Mouse (Mus musculus) splenic B cell, adult 2 months (primary cell): ENCODE measurements around the gene Hmgb3.
"Not testable (repeated sequence)": the region's sequence is repeated elsewhere in the genome, so short reads cannot be mapped to it uniquely, and the experiment has no call there.

Experiments
- DNase-seq: peaks from one replicate; pipeline ENCODE4 v3.0.0-alpha.2; 2011; ENCODE audit warnings: low read depth, low spot score
- H3K27me3 ChIP-seq: 2 replicates; pipeline ENCODE4 v1.6.1; 2012; ENCODE audit warnings: mild to moderate bottlenecking, low read length, moderate library complexity, mixed read lengths; ENCODE audit not compliant: control insufficient read depth, poor library complexity, insufficient read depth, severe bottlenecking
- H3K36me3 ChIP-seq: 2 replicates; pipeline ENCODE4 v1.6.1; 2012; ENCODE audit warnings: mild to moderate bottlenecking, low read length, moderate library complexity, mixed read lengths; ENCODE audit not compliant: control insufficient read depth, poor library complexity, insufficient read depth, severe bottlenecking

Gene Hmgb3

GRCm38 (mm10) chrX:71555415-71556114, at the start of gene Hmgb3:
Hmgb3 (plus strand) TSS chrX:71555918.
- Histone ChIP-seq H3K36me3 (no peaks in the 10 kb centered on the region), H3K27me3 (no peaks in the 10 kb centered on the region)
- peak; percentile 84 for DNase-seq

- H3K27me3 ChIP-seq, DNase-seq, H3K36me3 ChIP-seq: not testable (repeated sequence)
These were observed 49.1 kb upstream of the Hmgb3 start for GRCm38 (mm10) chrX:71506591-71506990.

DNA sequence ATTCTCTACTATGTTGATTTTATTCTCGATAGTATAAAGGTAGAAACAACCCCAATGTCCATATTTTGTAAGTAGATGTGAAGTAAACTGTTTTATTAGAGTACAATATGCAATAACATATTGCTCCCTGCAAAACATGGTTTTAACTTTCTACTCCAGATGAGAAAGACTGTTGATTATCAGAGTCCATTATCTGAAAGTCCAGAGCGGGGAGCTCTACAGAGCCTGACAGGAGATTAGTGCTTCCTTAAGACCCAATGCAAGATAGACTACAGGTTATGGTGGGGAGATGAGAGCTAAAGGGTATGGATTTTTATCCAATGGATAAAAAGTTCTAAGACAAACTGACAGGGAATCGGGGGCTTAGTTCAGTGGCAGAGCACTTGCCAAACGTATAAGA, 36.5 kb upstream of the Hmgb3 start:
- DNase-seq, result no peak
- H3K27me3 ChIP-seq, result no peaks in the 10 kb centered on the region
- no peaks in the 10 kb centered on the region for H3K36me3 ChIP-seq

DNA sequence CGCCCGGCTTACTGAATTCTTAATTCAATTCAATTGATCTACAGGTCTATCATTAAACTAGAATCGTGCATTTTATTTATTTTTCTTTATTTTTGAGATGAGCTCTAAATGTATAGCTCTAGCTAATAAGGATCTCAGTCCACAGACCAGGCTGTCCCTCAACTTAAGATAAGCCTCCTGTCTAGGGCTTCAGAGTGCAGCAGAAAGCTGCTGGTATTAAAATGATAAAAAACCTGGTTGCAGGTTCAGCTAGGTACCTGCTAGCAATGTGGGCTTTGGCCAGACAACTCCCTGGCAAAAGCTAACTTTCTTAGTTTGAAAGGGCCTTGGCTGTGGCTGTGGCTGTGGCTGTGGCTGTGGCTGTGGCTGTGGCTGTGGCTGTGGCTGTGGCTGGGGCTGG, 32.8 kb upstream of the Hmgb3 start:
- DNase-seq, result no peak
- no peaks in the 10 kb centered on the region for H3K27me3 ChIP-seq
- H3K36me3 ChIP-seq, result no peaks in the 10 kb centered on the region

DNA sequence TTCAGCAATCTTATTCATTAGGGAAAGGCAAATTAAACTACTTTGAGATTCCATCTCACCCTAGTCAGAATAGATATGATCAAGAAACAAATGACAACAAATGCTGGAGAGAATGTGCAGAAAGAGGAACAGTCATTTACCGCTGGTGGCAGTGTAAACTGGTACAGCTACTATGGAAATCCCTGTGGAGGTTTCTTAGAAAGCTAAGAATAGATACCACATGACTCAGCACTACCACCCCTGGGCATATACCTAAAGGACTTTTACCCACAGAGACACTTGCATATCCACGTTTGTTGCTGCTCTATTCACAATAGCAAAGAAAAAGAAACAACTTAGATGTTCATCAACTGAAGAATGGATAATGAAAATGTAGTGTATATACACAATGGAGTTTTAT, 31.4 kb upstream of the Hmgb3 start:
- H3K36me3 ChIP-seq, result no peaks in the 10 kb centered on the region
- no peak for DNase-seq
- H3K27me3 ChIP-seq, result no peaks in the 10 kb centered on the region

DNA sequence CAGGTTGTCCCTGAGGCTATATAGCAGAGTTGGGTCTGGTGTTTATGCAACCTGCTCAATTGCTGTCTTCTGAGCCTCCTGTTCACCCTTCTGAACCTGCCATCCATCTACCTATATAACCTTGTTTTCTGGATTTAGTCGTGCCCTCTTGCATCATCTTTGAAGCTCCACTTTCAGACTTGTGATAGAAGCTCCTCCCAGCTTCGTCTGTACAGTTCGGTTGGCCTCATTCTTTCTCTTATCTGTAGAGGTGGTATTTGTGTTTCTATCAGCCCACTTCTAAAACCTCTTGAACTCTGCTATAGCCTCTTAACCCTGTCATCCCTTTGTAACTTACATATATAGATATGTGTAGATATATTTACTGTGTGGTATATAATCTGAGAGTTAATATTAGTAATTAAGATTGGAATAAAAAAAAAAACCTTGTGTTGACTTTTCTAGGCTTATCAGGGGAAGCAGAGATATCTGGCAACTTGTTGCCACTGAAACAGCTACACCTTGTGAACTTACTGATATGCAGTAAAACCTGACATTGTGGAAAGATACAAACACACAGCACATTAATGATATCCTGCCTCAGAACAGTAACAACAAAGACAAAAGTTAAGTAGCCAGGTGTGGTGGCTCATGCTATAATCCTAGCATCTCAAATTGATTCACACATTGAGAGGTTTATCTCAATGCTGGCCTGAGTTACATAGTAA, 30.0 kb upstream of the Hmgb3 start:
- no peak for DNase-seq
- no peaks in the 10 kb centered on the region for H3K27me3 ChIP-seq
- no peaks in the 10 kb centered on the region for H3K36me3 ChIP-seq

- DNase-seq, result no peak
- Histone ChIP-seq H3K27me3 (no peaks in the 10 kb centered on the region), H3K36me3 (no peaks in the 10 kb centered on the region)
These were observed 28.3 kb upstream of the Hmgb3 start for GRCm38 (mm10) chrX:71527461-71527860.

DNA sequence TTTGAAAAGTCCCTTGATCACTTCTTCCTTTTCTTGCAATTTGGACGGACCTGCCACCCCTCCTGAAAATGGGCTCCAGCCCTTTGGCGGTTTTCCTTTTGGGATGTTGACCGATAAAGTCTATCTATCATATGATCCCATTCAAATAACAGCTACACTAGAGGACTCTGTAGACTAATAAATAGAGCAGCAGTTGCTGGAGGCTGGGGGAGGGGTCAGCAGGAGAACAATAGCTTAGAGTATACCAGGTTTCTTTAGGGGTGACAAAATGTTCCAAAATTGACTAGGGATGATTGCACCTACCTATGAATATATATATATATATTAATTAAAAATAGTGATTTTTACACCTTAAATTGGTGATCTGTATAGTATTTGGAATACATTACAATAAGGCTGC, 27.6 kb upstream of the Hmgb3 start:
- no peaks in the 10 kb centered on the region for H3K36me3 ChIP-seq
- no peak for DNase-seq

DNA sequence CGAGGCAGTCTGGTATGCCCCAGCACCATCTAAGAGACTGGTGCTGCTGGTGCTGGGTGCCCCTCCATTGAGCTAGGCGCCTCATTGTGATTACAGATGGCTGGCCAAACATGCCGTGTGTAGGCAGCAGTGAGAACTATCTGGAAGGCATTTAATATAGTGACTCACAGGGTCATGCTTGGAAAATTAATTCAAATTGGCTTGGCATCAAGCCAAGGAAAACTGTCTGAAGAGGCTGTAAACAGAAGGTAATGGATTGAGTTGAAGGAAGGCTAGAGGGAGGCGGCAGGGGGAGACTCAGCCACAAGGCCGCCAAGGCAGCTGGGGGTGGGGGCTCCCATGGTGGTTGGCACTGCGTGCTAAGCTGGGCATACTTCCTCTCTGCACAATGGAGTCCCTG, 27.1 kb upstream of the Hmgb3 start:
- no peaks in the 10 kb centered on the region for H3K36me3 ChIP-seq
- no peak for DNase-seq
- H3K27me3 ChIP-seq, result no peaks in the 10 kb centered on the region

More for the DNA sequence above, 27.6 kb upstream of the Hmgb3 start:
- H3K27me3 ChIP-seq, result no peaks in the 10 kb centered on the region

DNA sequence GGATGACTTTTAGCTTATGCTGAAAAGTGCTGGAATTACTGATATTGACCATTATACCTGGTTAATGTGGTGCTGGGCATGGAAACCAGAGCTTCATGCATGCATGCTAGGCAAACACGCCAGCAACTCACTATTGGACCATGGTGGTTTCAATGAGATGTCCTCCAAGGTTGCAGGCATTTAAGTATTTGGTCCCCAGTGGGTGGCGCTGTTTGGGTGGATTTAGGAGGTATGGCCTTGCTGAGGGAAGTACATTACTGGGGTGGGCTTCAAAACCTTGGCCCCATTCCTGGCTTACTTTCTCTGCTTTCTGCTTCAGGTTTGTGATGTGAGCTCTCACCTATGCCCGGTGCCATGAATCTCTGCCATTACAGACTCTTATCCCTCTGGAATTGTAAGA, 23.1 kb upstream of the Hmgb3 start:
- DNase-seq, result peak; percentile 1
- no peaks in the 10 kb centered on the region for H3K27me3 ChIP-seq
- H3K36me3 ChIP-seq, result no peaks in the 10 kb centered on the region

DNA sequence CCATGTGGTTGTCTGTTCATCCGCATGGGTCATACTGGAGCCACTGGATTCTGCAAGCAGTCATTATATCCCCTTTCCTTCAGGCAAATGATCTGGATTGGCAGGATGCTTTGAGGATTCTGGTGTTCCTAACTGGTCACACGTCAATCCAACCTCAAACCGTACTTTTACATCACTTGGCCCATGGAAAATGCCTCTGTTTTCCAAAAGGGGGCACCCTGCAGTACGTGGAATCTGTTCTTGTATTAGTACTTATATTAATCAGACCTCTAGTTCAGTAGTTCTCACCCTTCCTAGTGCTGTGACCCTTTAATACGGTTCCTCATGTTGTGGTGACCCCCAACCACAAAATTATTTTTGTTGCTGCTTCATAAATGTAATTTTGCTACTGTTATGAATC, 21.6 kb upstream of the Hmgb3 start:
- no peak for DNase-seq

DNA sequence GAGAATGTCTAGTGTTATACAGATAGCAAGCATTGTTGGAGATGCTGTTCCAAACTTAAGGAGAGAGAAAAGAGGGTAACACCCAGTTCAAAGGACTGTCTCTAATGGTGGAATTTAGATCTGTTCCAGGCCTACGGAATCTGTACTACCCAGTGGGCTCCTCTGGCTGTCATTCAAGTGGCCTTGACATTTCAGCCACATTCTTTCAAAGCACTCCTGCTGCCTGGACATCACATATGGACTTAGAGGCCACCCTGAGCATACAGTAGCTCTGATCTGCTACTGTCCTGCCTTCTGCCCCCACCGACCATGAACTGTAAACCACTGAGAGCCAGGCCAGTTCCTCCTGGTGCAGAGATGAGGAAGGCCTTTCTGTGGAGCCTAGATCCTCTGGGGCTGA, 17.9 kb upstream of the Hmgb3 start:
- H3K27me3 ChIP-seq, result no peaks in the 10 kb centered on the region
- no peaks in the 10 kb centered on the region for H3K36me3 ChIP-seq
- DNase-seq, result no peak

More for the DNA sequence above, 21.6 kb upstream of the Hmgb3 start:
- Histone ChIP-seq H3K27me3 (no peaks in the 10 kb centered on the region), H3K36me3 (no peaks in the 10 kb centered on the region)

DNA sequence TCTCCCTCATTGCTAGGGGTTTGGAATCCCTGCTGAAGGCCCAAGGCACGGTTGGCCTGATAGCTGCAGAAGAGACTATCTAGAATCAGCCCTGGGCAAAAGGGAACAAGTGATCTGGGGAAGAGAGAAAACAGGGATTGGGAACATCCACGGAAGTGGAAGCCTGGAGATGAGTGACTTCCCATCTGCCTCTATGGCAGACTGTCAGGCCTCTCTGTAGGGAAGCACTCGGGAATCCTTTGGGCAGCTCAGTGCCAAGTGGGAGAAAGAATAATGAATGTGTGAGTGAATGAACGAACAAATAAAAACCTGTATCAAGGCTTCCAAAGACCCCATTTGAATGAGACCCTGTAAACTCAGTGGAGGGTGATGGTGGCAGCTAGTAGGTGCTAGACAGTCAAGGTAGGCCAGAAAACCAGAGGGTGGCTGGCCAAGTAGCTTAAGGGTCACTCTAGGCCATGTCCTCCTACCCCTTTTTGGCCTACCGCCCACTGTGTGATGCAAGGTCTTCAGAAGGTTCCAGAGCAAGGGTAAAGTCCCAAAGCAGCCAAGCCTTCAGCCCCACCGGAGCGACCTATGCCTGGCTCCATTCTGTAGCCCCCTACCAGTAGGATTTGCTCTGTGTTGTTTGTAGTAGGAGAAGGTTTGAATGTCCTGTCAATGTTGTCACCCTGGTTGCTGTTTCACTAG, 14.8 kb upstream of the Hmgb3 start:
- H3K36me3 ChIP-seq, result no peaks in the 10 kb centered on the region
- no peak for DNase-seq

DNA sequence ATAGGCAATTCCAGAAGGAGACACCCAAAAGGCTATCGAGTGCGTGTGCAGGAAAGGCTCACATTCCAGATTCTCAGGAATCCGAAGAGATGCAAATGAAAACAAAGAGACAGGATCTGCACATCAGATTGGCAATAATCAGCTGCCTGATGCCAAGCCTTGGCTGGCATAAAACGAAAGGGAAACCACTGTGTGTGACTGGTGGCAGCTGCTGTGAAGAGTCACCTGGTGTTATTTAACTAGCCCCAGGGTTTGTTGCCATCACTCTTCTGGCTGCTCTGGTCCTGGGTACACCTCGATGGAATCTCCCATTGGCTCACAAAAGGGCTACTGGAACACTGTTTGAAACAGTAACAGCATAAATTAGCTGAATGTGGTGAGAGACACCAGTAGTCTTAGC, 11.0 kb upstream of the Hmgb3 start:
- no peak for DNase-seq

More for the DNA sequence above, 14.8 kb upstream of the Hmgb3 start:
- no peaks in the 10 kb centered on the region for H3K27me3 ChIP-seq

GRCm38 (mm10) chrX:71545163-71545562, 10.6 kb upstream of the Hmgb3 start:
- Histone ChIP-seq H3K27me3 (no peaks in the 10 kb centered on the region), H3K36me3 (no peaks in the 10 kb centered on the region)
- no peak for DNase-seq

More for the DNA sequence above, 11.0 kb upstream of the Hmgb3 start:
- Histone ChIP-seq H3K27me3 (no peaks in the 10 kb centered on the region), H3K36me3 (no peaks in the 10 kb centered on the region)
